Mouse (Mus musculus) embryonic facial prominence, embryonic 15.5 days (tissue): ENCODE data around the gene Tas1r3. TPM values are rescaled to one million over a fixed set of nuclear protein-coding genes. Genes with fewer than 3 reads are reported as not detected.

Experiments used
- ATAC-seq: fragments of 200-750 bp; cut with Nextera tagmentation; 2 replicates; pipeline ENCODE4 v1.8.0; 2017; ENCODE audit warnings: low read depth, moderate TSS enrichment; ENCODE audit not compliant: insufficient number of reproducible peaks, low FRiP score, low TSS enrichment
- H3K27ac ChIP-seq: fragments of 300-500 bp; sonication (generic); replicated peaks from 2 replicates; pipeline ENCODE4 v1.5.1; 2015; ENCODE audit warnings: mild to moderate bottlenecking, inconsistent platforms
- H3K27me3 ChIP-seq: fragments of 300-500 bp; sonication (generic); 2 replicates; pipeline ENCODE4 v1.6.1; 2015; ENCODE audit warnings: inconsistent platforms
- H3K36me3 ChIP-seq: fragments of 300-500 bp; sonication (generic); 2 replicates; pipeline ENCODE4 v1.6.1; 2015; ENCODE audit warnings: mild to moderate bottlenecking, inconsistent platforms
- H3K4me1 ChIP-seq: fragments of 300-500 bp; sonication (generic); 2 replicates; pipeline ENCODE4 v1.6.1; 2015; ENCODE audit warnings: inconsistent platforms
- H3K4me2 ChIP-seq: fragments of 300-500 bp; sonication (generic); replicated peaks from 2 replicates; pipeline ENCODE4 v1.6.1; 2015; ENCODE audit warnings: mild to moderate bottlenecking, inconsistent platforms
- H3K4me3 ChIP-seq: fragments of 300-500 bp; sonication (generic); replicated peaks from 2 replicates; pipeline ENCODE4 v1.5.1; 2015; ENCODE audit warnings: mild to moderate bottlenecking, inconsistent platforms
- H3K9ac ChIP-seq: fragments of 300-500 bp; sonication (generic); 2 replicates; pipeline ENCODE4 v1.6.1; 2015; ENCODE audit warnings: inconsistent platforms
- H3K9me3 ChIP-seq: fragments of 300-500 bp; sonication (generic); replicated peaks from 2 replicates; pipeline ENCODE4 v1.6.1; 2016; ENCODE audit warnings: inconsistent platforms
- WGBS: fragments of 180-500 bp; shearing (Covaris S2); methylation state at CpG from one replicate; pipeline ENCODE4 v1.1.7; 2015; 5-methylcytosine and 5-hydroxymethylcytosine counted together
- polyA plus RNA-seq: library from polyadenylated mRNA; unstranded; fragments of >200 nt; fragmentation: Nextera tagmentation; extraction: Ambion mirVana; gene quantifications from 2 replicates; pipeline ENCODE4 v1.2.1, GENCODE M21; 2015

The Tas1r3 gene
- polyA plus RNA-seq, 1 experiment from 2014 or later, result 0.48 TPM

- ATAC-seq, result no peak
- peak overlapping the region; percentile 55 for H3K4me3 ChIP-seq
- H3K27ac ChIP-seq, result peak overlapping the region; percentile 89
- H3K36me3 ChIP-seq, result peaks cover 17% of the 10 kb centered on the region
- H3K9me3 ChIP-seq, result no peaks in the 10 kb centered on the region
- H3K4me2 ChIP-seq, result peak overlapping the region; percentile 91
- 11% methylated on average over 8 of the region's 8 CpGs for WGBS
- H3K27me3 ChIP-seq, result no peaks in the 10 kb centered on the region
- peak overlapping the region; percentile 51 for H3K9ac ChIP-seq
- H3K4me1 ChIP-seq, result peaks cover 46% of the 10 kb centered on the region
These were observed 22.8 kb downstream of the Tas1r3 start for GRCm38 (mm10) chr4:155840076-155841002.

- Histone ChIP-seq H3K9ac (peak within 1 kb of the TSS; percentile 51), H3K27me3 (no peaks in the 10 kb centered on the region), H3K9me3 (no peaks in the 10 kb centered on the region), H3K4me3 (peak within 1 kb of the TSS; percentile 55), H3K36me3 (peaks cover 17% of the 10 kb centered on the region), H3K4me1 (peaks cover 46% of the 10 kb centered on the region), H3K4me2 (peak within 1 kb of the TSS; percentile 91), H3K27ac (peak within 1 kb of the TSS; percentile 89)
- peak; percentile 85 for ATAC-seq
- WGBS, result 5% methylated on average over 16 of the region's 16 CpGs
These were observed 23.7 kb downstream of the Tas1r3 start, which contains the start of gene Mxra8 for GRCm38 (mm10) chr4:155839483-155839910. TSS of gene Mxra8 (plus strand) at chr4:155839680.

- H3K27me3 ChIP-seq, result no peaks in the 10 kb centered on the region
- H3K27ac ChIP-seq, result peak overlapping the region; percentile 89
- peaks cover 12% of the 10 kb centered on the region for H3K36me3 ChIP-seq
- ATAC-seq, result peak; percentile 30; the same call in 1 of the 2 replicates
- no peaks in the 10 kb centered on the region for H3K9me3 ChIP-seq
- peak overlapping the region; percentile 91 for H3K4me2 ChIP-seq
- 51% methylated on average over 8 of the region's 8 CpGs for WGBS
- peak overlapping the region; percentile 11; the same call in 1 of the 2 replicates for H3K4me3 ChIP-seq
- no peak overlapping the region for H3K9ac ChIP-seq
- H3K4me1 ChIP-seq, result peaks cover 56% of the 10 kb centered on the region
These were observed 24.7 kb downstream of the Tas1r3 start for GRCm38 (mm10) chr4:155838187-155839153.

GRCm38 (mm10) chr4:155837404-155838010, 25.7 kb downstream of the Tas1r3 start:
- Histone ChIP-seq H3K36me3 (peaks cover 11% of the 10 kb centered on the region), H3K9me3 (no peaks in the 10 kb centered on the region), H3K4me2 (peak overlapping the region; percentile 22; the same call in 1 of the 2 replicates), H3K4me1 (peaks cover 65% of the 10 kb centered on the region), H3K4me3 (no peak overlapping the region), H3K27ac (peak overlapping the region; percentile 89), H3K9ac (no peak overlapping the region), H3K27me3 (no peaks in the 10 kb centered on the region)
- no peak for ATAC-seq
- 64% methylated on average over 11 of the region's 11 CpGs for WGBS

- Histone ChIP-seq H3K27ac (peak overlapping the region; percentile 81), H3K4me3 (no peak overlapping the region), H3K4me1 (peaks cover 45% of the 10 kb centered on the region), H3K4me2 (peak overlapping the region; percentile 12; the same call in 1 of the 2 replicates), H3K36me3 (peaks cover 9% of the 10 kb centered on the region), H3K9me3 (no peaks in the 10 kb centered on the region), H3K27me3 (no peaks in the 10 kb centered on the region), H3K9ac (no peak overlapping the region)
- WGBS, result 22% methylated on average over 2 of the region's 2 CpGs
- ATAC-seq, result no peak
These were observed 29.3 kb downstream of the Tas1r3 start for GRCm38 (mm10) chr4:155833836-155834235.

DNA sequence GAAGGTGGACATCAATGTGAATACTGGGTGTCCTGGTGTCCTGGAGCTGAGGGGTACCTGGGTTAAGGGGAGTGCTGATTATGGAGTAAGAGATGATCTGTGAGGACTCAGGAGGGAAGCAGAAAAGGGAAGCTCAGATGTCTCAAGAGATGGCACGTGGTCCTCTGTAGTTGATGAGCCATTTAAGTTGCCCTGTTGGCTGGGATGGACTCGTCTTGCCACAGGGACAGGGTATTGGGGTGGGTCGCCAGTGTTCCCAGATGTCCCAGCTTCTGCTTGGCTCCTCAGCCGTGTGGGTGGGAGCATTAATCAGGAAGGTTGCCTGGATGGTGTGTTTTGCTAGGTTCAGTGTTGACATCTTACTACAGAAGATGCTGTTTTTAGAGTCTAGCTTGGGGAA, 29.9 kb downstream of the Tas1r3 start:
- no peak overlapping the region for H3K4me3 ChIP-seq
- H3K4me2 ChIP-seq, result no peak overlapping the region
- H3K27ac ChIP-seq, result no peak overlapping the region

DNA sequence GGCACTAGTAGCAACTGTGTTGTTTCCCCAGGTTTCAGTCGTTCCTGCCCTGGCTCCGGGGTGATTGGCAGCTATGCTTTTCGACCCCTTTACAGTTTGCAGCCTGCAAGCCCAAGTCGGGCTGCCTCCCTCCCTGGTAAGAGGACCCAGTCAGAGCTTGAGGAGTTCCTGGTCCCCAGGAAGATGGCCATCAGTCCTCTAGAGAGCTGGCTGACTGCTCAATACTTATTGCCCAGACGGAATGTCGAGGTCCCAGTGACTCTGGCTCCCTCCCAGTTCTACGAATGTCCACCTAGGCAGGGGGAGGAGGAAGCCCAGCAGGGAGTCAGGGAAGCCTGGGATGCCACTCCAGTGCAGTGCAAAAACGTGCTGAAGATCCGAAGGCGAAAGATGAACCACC, 30.8 kb downstream of the Tas1r3 start:
- Histone ChIP-seq H3K4me1 (peaks cover 31% of the 10 kb centered on the region), H3K27ac (peak overlapping the region; percentile 93), H3K36me3 (peaks cover 15% of the 10 kb centered on the region), H3K9ac (peak overlapping the region; percentile 78), H3K27me3 (no peaks in the 10 kb centered on the region), H3K9me3 (no peaks in the 10 kb centered on the region), H3K4me2 (peak overlapping the region; percentile 78), H3K4me3 (peak overlapping the region; percentile 67)
- 48% methylated on average over 10 of the region's 10 CpGs for WGBS
- no peak for ATAC-seq

More for the DNA sequence above, 29.9 kb downstream of the Tas1r3 start:
- Histone ChIP-seq H3K9me3 (no peaks in the 10 kb centered on the region), H3K27me3 (no peaks in the 10 kb centered on the region), H3K9ac (no peak overlapping the region), H3K4me1 (peaks cover 40% of the 10 kb centered on the region), H3K36me3 (peaks cover 9% of the 10 kb centered on the region)
- no peak for ATAC-seq
- 83% methylated on average over 4 of the region's 4 CpGs for WGBS

GRCm38 (mm10) chr4:155831831-155832230, 31.3 kb downstream of the Tas1r3 start:
- Histone ChIP-seq H3K4me3 (peak overlapping the region; percentile 67), H3K9me3 (no peaks in the 10 kb centered on the region), H3K27ac (peak overlapping the region; percentile 93), H3K4me1 (peaks cover 29% of the 10 kb centered on the region), H3K36me3 (peaks cover 19% of the 10 kb centered on the region), H3K9ac (peak overlapping the region; percentile 78), H3K27me3 (no peaks in the 10 kb centered on the region), H3K4me2 (peak overlapping the region; percentile 78)
- no peak for ATAC-seq
- WGBS, result under 1% methylated on average over 25 of the region's 25 CpGs

GRCm38 (mm10) chr4:155831205-155831766, 31.9 kb downstream of the Tas1r3 start, which contains the start of gene Aurkaip1:
TSS of gene Aurkaip1 (plus strand) at chr4:155831272.
- peak within 1 kb of the TSS; percentile 78 for H3K4me2 ChIP-seq
- peak; percentile 92 for ATAC-seq
- peak within 1 kb of the TSS; percentile 78 for H3K9ac ChIP-seq
- under 1% methylated on average over 49 of the region's 49 CpGs for WGBS
- H3K27ac ChIP-seq, result peak within 1 kb of the TSS; percentile 93
- no peaks in the 10 kb centered on the region for H3K27me3 ChIP-seq
- H3K4me3 ChIP-seq, result peak within 1 kb of the TSS; percentile 67
- H3K9me3 ChIP-seq, result no peaks in the 10 kb centered on the region
- H3K36me3 ChIP-seq, result peaks cover 24% of the 10 kb centered on the region
- peaks cover 29% of the 10 kb centered on the region for H3K4me1 ChIP-seq

DNA sequence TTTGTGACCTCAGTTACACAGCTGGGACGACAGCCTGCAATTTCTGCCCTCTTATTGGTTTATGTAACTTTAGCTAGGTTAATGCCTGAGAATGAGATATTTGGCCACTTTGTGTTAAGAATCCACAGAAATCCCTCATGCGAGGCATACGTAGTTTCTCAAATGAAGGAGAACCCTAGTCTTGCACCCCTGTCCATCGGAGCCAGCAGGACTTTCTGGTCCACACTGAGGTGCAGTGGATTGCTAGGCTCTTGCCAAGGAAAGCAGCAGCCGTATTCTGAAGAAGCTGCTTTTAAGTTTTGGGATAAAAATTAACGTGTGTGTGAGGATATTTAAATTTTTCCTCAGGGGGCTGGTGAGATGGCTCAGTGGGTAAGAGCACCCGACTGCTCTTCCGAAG, 32.6 kb downstream of the Tas1r3 start:
- no peak overlapping the region for H3K9ac ChIP-seq
- peak overlapping the region; percentile 78 for H3K4me2 ChIP-seq
- ATAC-seq, result no peak
- H3K27me3 ChIP-seq, result no peaks in the 10 kb centered on the region
- peak overlapping the region; percentile 67 for H3K4me3 ChIP-seq
- peaks cover 27% of the 10 kb centered on the region for H3K36me3 ChIP-seq
- WGBS, result 50% methylated on average over 8 of the region's 8 CpGs
- H3K27ac ChIP-seq, result peak overlapping the region; percentile 93
- peaks cover 29% of the 10 kb centered on the region for H3K4me1 ChIP-seq
- H3K9me3 ChIP-seq, result no peaks in the 10 kb centered on the region
